Mouse (Mus musculus): Measurements from ENCODE around the gene Tmem150b. TPM values are rescaled to one million over a fixed set of nuclear protein-coding genes. Genes with fewer than 3 reads are reported as not detected.
A peak's percentile ranks its signal among the peaks of the same experiment; 100 is the strongest.

The Tmem150b gene
- polyA plus RNA-seq, 1 experiment from 2014 or later = 0.13 TPM

DNA sequence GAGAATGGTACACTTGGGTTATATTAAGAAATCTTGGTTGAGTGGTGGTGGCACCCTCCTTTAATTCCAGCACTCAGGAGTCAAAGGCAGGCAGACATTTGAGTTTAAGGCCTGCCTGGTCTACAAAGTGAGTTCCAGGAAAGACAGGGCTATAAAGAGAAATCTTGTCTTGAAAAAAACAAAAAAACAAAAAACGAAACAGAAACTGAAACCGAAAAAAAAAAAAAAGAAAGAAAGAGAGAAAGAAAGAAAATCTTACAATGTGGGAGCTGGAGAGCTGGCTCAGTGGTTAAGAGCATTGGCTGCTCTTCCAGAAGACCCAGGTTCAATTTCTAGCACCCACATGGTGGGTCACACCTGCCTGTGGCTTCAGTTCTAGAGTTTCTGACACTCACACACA, 61.3 kb downstream of the Tmem150b start:
- H3K36me3 ChIP-seq (ENCODE audit: control insufficient read depth, insufficient read depth, low read length) = no peaks in the 10 kb centered on the region; the same call in 1 of the 2 replicates
- H3K27me3 ChIP-seq (ENCODE audit: control insufficient read depth, insufficient read depth, low read length) = no peaks in the 10 kb centered on the region
- WGBS = 83% methylated on average over 2 of the region's 2 CpGs
- ATAC-seq (replicated peaks; ENCODE audit: low FRiP score) (no peak), DNase-seq (ENCODE audit: low spot score) (no peak)
- no peak overlapping the region for H3K4me3 ChIP-seq (ENCODE audit: low read depth, low read length)
- no peaks in the 10 kb centered on the region for H3K9me3 ChIP-seq (ENCODE audit: control insufficient read depth, low read length)
- H3K4me2 ChIP-seq (ENCODE audit: low read depth, low read length, severe bottlenecking) = no peak overlapping the region
- H3K27ac ChIP-seq (ENCODE audit: low read depth, low read length) = no peak overlapping the region
- no peaks in the 10 kb centered on the region; the same call in 1 of the 2 replicates for H3K4me1 ChIP-seq (replicated peaks; ENCODE audit: control insufficient read depth, insufficient read depth, low read length)
- no peak overlapping the region for H3K9ac ChIP-seq (ENCODE audit: low read length)

DNA sequence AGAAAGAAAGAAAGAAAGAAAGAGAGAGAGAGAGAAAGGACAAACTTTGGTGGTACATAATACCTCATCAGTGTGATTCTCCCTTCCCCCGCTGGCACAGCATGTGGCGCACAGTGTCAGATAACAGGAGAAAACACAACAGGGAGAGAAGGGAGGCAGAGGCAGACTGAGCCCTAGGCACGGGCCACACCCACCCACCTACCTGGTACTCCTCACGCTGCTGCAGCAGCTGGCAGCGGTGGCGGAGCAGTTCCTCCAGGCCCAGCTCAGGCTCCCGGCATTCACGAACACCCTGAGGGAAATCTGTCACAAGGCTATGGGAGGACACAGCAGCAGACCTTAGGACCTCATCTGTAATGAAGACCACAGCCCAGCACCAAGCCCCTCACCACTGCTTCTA, 61.9 kb downstream of the Tmem150b start:
- Histone ChIP-seq H3K4me2 (ENCODE audit: low read depth, low read length, severe bottlenecking) (no peak overlapping the region), H3K27ac (ENCODE audit: low read depth, low read length) (no peak overlapping the region), H3K27me3 (ENCODE audit: control insufficient read depth, insufficient read depth, low read length) (no peaks in the 10 kb centered on the region), H3K4me3 (ENCODE audit: low read depth, low read length) (no peak overlapping the region), H3K9ac (ENCODE audit: low read length) (no peak overlapping the region), H3K4me1 (replicated peaks; ENCODE audit: control insufficient read depth, insufficient read depth, low read length) (no peaks in the 10 kb centered on the region; the same call in 1 of the 2 replicates), H3K36me3 (ENCODE audit: control insufficient read depth, insufficient read depth, low read length) (no peaks in the 10 kb centered on the region; the same call in 1 of the 2 replicates), H3K9me3 (ENCODE audit: control insufficient read depth, low read length) (no peaks in the 10 kb centered on the region)
- ATAC-seq (replicated peaks; ENCODE audit: low FRiP score) (no peak), DNase-seq (ENCODE audit: low spot score) (no peak)
- 76% methylated on average over 8 of the region's 8 CpGs for WGBS

DNA sequence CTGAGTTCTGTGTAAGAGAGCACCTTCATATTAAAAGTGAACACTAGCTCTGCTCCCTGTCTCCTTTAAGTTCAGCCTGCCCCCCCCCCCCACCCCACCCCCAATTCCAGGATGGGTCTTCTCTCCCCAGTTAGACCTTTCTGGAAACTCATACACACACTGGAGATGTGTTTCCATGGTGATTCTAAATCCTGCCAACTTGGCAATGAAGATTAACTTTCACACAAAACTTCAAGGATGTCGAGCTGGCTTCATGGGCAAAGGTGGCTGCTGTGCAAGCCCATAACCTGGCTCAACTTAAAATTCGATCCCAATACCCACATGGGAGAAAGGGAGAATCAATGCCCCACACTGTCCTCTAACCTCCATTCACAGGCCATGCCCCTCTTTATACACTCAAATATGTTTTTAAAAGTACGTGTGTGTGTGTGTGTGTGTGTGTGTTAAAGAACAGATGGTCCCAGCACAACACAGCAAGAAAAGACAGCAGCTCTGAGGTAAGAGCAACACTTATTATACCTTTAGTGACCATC, 65.1 kb downstream of the Tmem150b start:
- Histone ChIP-seq H3K9ac (ENCODE audit: low read length) (peak overlapping the region; percentile 93; the same call in 1 of the 2 replicates), H3K4me1 (replicated peaks; ENCODE audit: control insufficient read depth, insufficient read depth, low read length) (peaks cover 9% of the 10 kb centered on the region; the same call in 1 of the 2 replicates), H3K36me3 (ENCODE audit: control insufficient read depth, insufficient read depth, low read length) (no peaks in the 10 kb centered on the region), H3K4me2 (ENCODE audit: low read depth, low read length, severe bottlenecking) (peak overlapping the region; percentile 69), H3K9me3 (ENCODE audit: control insufficient read depth, low read length) (no peaks in the 10 kb centered on the region), H3K4me3 (ENCODE audit: low read depth, low read length) (peak overlapping the region; percentile 89), H3K27me3 (ENCODE audit: control insufficient read depth, insufficient read depth, low read length) (no peaks in the 10 kb centered on the region), H3K27ac (ENCODE audit: low read depth, low read length) (peak overlapping the region; percentile 92; the same call in 1 of the 2 replicates)
- DNase-seq (ENCODE audit: low spot score) (no peak), ATAC-seq (replicated peaks; ENCODE audit: low FRiP score) (no peak)
- 65% methylated on average over 3 of the region's 3 CpGs for WGBS

DNA sequence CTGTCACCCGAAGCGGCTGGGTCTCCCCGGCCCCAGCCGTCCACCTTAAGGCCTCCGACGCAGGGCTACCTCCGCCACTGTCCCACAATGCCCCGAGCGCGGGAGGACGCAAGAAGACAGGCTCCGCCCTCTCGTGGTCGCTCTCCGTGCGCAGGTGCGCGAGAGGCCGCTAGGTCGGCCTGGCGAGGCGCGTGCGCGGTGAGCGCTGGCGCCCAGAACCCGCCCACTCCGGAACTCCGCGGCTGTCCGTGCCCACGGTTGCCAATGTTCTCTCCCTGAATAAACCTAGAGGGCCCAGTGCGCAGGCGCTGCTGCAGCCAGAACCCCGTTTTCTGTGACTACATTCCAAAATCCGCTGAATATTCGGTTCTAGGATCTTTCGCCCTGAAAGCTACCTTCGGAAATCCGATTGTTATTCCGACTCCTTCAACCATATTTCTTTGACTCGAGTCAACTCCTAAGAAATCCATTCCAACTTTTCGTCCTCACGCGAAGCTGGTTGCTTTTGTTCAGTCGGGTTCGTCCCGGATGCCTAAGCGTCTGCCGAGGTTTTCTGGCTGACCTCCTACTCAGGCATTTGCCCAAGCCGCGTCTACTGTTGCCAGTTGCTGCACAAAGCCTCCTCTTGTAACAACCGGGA, 66.0 kb downstream of the Tmem150b start, which contains the start of gene Ppp6r1:
Ppp6r1 (minus strand) TSS at position 108 of the 640 bp plus-strand sequence.
- under 1% methylated on average over 54 of the region's 54 CpGs for WGBS
- peak; percentile 97 for ATAC-seq (replicated peaks; ENCODE audit: low FRiP score)
- DNase-seq (ENCODE audit: low spot score) = peak; percentile 97
- peak within 1 kb of the TSS; percentile 91 for H3K4me2 ChIP-seq (ENCODE audit: low read depth, low read length, severe bottlenecking)
- H3K27ac ChIP-seq (ENCODE audit: low read depth, low read length) = peak within 1 kb of the TSS; percentile 92
- H3K9ac ChIP-seq (ENCODE audit: low read length) = peak within 1 kb of the TSS; percentile 93
- peak within 1 kb of the TSS; percentile 89 for H3K4me3 ChIP-seq (ENCODE audit: low read depth, low read length)
- H3K9me3 ChIP-seq (ENCODE audit: control insufficient read depth, low read length) = no peaks in the 10 kb centered on the region
- no peaks in the 10 kb centered on the region for H3K27me3 ChIP-seq (ENCODE audit: control insufficient read depth, insufficient read depth, low read length)
- H3K36me3 ChIP-seq (ENCODE audit: control insufficient read depth, insufficient read depth, low read length) = no peaks in the 10 kb centered on the region
- peaks cover 9% of the 10 kb centered on the region; the same call in 1 of the 2 replicates for H3K4me1 ChIP-seq (replicated peaks; ENCODE audit: control insufficient read depth, insufficient read depth, low read length)

DNA sequence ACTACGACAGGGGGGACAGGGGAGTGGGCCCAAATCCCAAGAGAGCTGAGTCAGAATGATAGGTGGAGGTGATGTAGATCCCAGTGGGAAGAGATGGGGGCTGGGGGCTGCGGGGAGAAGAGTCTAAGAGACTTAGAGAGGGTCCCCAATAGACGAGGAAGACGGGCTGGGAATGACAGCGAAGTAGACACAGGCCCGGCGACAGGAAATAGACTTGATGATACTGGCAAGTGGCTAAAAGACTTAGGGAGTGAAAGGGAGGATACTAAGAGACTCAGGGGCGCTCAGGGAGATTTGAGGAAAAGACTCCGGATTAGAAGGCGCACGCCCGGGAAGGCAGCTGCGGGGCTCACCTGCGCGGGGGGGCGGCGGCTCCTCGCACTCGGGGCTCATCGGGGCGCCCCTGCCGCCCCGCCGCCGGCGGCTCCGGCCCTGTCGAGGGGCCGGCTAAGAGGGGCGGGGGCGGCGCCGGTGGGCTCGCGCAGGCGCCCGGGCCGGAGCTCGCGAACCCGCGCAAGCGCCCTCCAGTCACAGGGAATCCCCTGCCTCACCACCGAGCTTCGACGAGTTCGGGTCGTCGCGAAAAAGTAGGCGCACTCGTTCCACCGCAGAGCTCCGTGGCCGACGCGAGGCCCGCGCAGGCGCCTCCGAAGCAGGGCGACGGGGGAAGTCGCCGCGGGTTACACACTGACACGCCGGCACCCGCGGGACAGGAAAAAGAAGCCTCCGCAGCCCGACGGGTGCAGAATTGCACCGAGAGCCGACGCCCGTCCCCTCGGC, 66.7 kb downstream of the Tmem150b start:
- ATAC-seq (replicated peaks; ENCODE audit: low FRiP score) (peak; percentile 79), DNase-seq (ENCODE audit: low spot score) (no peak)
- peaks cover 9% of the 10 kb centered on the region; the same call in 1 of the 2 replicates for H3K4me1 ChIP-seq (replicated peaks; ENCODE audit: control insufficient read depth, insufficient read depth, low read length)
- H3K9me3 ChIP-seq (ENCODE audit: control insufficient read depth, low read length) = no peaks in the 10 kb centered on the region
- WGBS = under 1% methylated on average over 78 of the region's 78 CpGs
- no peaks in the 10 kb centered on the region for H3K27me3 ChIP-seq (ENCODE audit: control insufficient read depth, insufficient read depth, low read length)
- H3K4me2 ChIP-seq (ENCODE audit: low read depth, low read length, severe bottlenecking) = peak overlapping the region; percentile 91
- H3K4me3 ChIP-seq (ENCODE audit: low read depth, low read length) = peak overlapping the region; percentile 89
- H3K36me3 ChIP-seq (ENCODE audit: control insufficient read depth, insufficient read depth, low read length) = no peaks in the 10 kb centered on the region
- H3K27ac ChIP-seq (ENCODE audit: low read depth, low read length) = peak overlapping the region; percentile 75
- H3K9ac ChIP-seq (ENCODE audit: low read length) = peak overlapping the region; percentile 93

DNA sequence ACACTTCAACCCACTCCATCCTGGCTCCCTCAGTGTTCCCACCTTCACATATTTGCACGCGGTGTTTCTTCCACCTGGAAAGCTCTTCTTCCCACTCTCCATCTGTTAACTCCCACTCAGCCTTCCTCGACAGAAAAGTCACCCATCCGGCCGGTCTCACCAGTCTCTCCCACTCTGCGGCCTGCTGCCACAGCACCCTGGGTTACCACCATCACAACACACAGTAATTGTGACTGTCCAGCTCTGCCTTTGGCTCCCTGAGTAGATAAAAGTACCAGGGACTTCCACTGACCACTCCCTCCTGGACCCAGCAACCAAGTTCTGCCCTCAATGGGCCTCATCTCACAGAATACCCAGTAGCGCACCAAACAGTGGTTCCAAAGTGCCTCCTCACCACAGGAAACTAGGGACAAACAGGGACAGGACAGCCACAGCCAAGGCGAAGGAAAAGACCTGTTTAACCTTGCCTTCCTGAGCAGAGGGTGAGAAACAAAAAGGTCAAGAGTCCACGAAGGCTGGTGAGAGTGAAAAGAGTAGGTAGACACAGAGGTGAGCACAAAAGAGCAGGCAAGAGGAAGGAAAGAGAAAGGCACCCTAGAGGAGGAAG, 67.4 kb downstream of the Tmem150b start:
- peaks cover 9% of the 10 kb centered on the region; the same call in 1 of the 2 replicates for H3K4me1 ChIP-seq (replicated peaks; ENCODE audit: control insufficient read depth, insufficient read depth, low read length)
- peak overlapping the region; percentile 93 for H3K9ac ChIP-seq (ENCODE audit: low read length)
- H3K27ac ChIP-seq (ENCODE audit: low read depth, low read length) = 0 out of 2 replicates have a peak overlapping the region, but pooled peaks have one; percentile 2
- H3K4me2 ChIP-seq (ENCODE audit: low read depth, low read length, severe bottlenecking) = peak overlapping the region; percentile 91
- H3K9me3 ChIP-seq (ENCODE audit: control insufficient read depth, low read length) = no peaks in the 10 kb centered on the region
- 59% methylated on average over 9 of the region's 9 CpGs for WGBS
- no peaks in the 10 kb centered on the region; the same call in 1 of the 2 replicates for H3K36me3 ChIP-seq (ENCODE audit: control insufficient read depth, insufficient read depth, low read length)
- ATAC-seq (replicated peaks; ENCODE audit: low FRiP score) (no peak), DNase-seq (ENCODE audit: low spot score) (no peak)
- H3K4me3 ChIP-seq (ENCODE audit: low read depth, low read length) = peak overlapping the region; percentile 89
- no peaks in the 10 kb centered on the region for H3K27me3 ChIP-seq (ENCODE audit: control insufficient read depth, insufficient read depth, low read length)

Other genes with a start within 250 kb of the Tmem150b start
- 46.8 and 48.6 TPM in 2 replicates for gene Ppp1r12c, start 223.6 kb downstream of the Tmem150b start, polyA plus RNA-seq (2014; fragmentation: Nextera tagmentation; extraction: Ambion mirVana)
- 4.2 and 5.6 TPM in 2 replicates for gene Tnnt1, start 208.9 kb downstream of the Tmem150b start, polyA plus RNA-seq (2014; fragmentation: Nextera tagmentation; extraction: Ambion mirVana)
- gene Tnni3, start 201.0 kb downstream of the Tmem150b start, polyA plus RNA-seq (2014; fragmentation: Nextera tagmentation; extraction: Ambion mirVana) = 1.8 and 2.4 TPM in 2 replicates
- gene Dnaaf3, start 192.8 kb downstream of the Tmem150b start, polyA plus RNA-seq (2014; fragmentation: Nextera tagmentation; extraction: Ambion mirVana) = 1.4 and 2.0 TPM in 2 replicates
- gene Syt5, start 177.7 kb downstream of the Tmem150b start, polyA plus RNA-seq (2014; fragmentation: Nextera tagmentation; extraction: Ambion mirVana) = 13.5 and 15.3 TPM in 2 replicates
- gene Ptprh, start 121.2 kb downstream of the Tmem150b start, polyA plus RNA-seq (2014; fragmentation: Nextera tagmentation; extraction: Ambion mirVana) = not detected in 2 replicates
- gene Tmem86b, start 93.8 kb downstream of the Tmem150b start, polyA plus RNA-seq (2014; fragmentation: Nextera tagmentation; extraction: Ambion mirVana) = 2.3 and 3.4 TPM in 2 replicates
- gene Ppp6r1, start 66.2 kb downstream of the Tmem150b start, polyA plus RNA-seq (2014; fragmentation: Nextera tagmentation; extraction: Ambion mirVana) = 6.6 and 7.1 TPM in 2 replicates
- gene Hspbp1, start 40.2 kb downstream of the Tmem150b start, polyA plus RNA-seq (2014; fragmentation: Nextera tagmentation; extraction: Ambion mirVana) = 115 TPM in 2 replicates
- 2.8 and 3.1 TPM in 2 replicates for gene Brsk1, start 34.6 kb downstream of the Tmem150b start, polyA plus RNA-seq (2014; fragmentation: Nextera tagmentation; extraction: Ambion mirVana)
- 88.1 and 89.4 TPM in 2 replicates for gene Kmt5c, start 14.9 kb upstream of the Tmem150b start, polyA plus RNA-seq (2014; fragmentation: Nextera tagmentation; extraction: Ambion mirVana)
- gene Cox6b2, start 27.8 kb upstream of the Tmem150b start, polyA plus RNA-seq (2014; fragmentation: Nextera tagmentation; extraction: Ambion mirVana) = 29.9 and 33.7 TPM in 2 replicates
- gene Fam71e2, start 46.1 kb upstream of the Tmem150b start, polyA plus RNA-seq (2014; fragmentation: Nextera tagmentation; extraction: Ambion mirVana) = not detected in 2 replicates
- 0.19 TPM in 1 of 2 replicates, not detected in the other for gene Il11, start 57.6 kb upstream of the Tmem150b start, polyA plus RNA-seq (2014; fragmentation: Nextera tagmentation; extraction: Ambion mirVana)
- gene Tmem190, start 57.7 kb upstream of the Tmem150b start, polyA plus RNA-seq (2014; fragmentation: Nextera tagmentation; extraction: Ambion mirVana) = not detected in 2 replicates
- 1.6 and 2.6 TPM in 2 replicates for gene Tmem238, start 64.4 kb upstream of the Tmem150b start, polyA plus RNA-seq (2014; fragmentation: Nextera tagmentation; extraction: Ambion mirVana)
- 203 and 220 TPM in 2 replicates for gene Rpl28, start 67.6 kb upstream of the Tmem150b start, polyA plus RNA-seq (2014; fragmentation: Nextera tagmentation; extraction: Ambion mirVana)
- gene Ube2s, start 87.3 kb upstream of the Tmem150b start, polyA plus RNA-seq (2014; fragmentation: Nextera tagmentation; extraction: Ambion mirVana) = 476 and 526 TPM in 2 replicates
- 2.2 and 3.0 TPM in 2 replicates for gene Shisa7, start 119.4 kb upstream of the Tmem150b start, polyA plus RNA-seq (2014; fragmentation: Nextera tagmentation; extraction: Ambion mirVana)
- 2.0 and 3.2 TPM in 2 replicates for gene Isoc2b, start 145.0 kb upstream of the Tmem150b start, polyA plus RNA-seq (2014; fragmentation: Nextera tagmentation; extraction: Ambion mirVana)
- 0.69 and 0.75 TPM in 2 replicates for gene Isoc2a, start 151.9 kb upstream of the Tmem150b start, polyA plus RNA-seq (2014; fragmentation: Nextera tagmentation; extraction: Ambion mirVana)
- 0.56 and 0.59 TPM in 2 replicates for gene Gm36210, start 181.3 kb upstream of the Tmem150b start, polyA plus RNA-seq (2014; fragmentation: Nextera tagmentation; extraction: Ambion mirVana)
- 4.8 and 5.0 TPM in 2 replicates for gene Zfp628, start 190.0 kb upstream of the Tmem150b start, polyA plus RNA-seq (2014; fragmentation: Nextera tagmentation; extraction: Ambion mirVana)
- 10.8 and 12.6 TPM in 2 replicates for gene Nat14, start 196.8 kb upstream of the Tmem150b start, polyA plus RNA-seq (2014; fragmentation: Nextera tagmentation; extraction: Ambion mirVana)
- 0.79 and 0.91 TPM in 2 replicates for gene Ssc5d, start 200.5 kb upstream of the Tmem150b start, polyA plus RNA-seq (2014; fragmentation: Nextera tagmentation; extraction: Ambion mirVana)
- 0.33 TPM in 1 of 2 replicates, not detected in the other for gene Sbk2, start 239.2 kb upstream of the Tmem150b start, polyA plus RNA-seq (2014; fragmentation: Nextera tagmentation; extraction: Ambion mirVana)
- gene Sbk3, start 245.9 kb upstream of the Tmem150b start, polyA plus RNA-seq (2014; fragmentation: Nextera tagmentation; extraction: Ambion mirVana) = 0.12 TPM in 1 of 2 replicates, not detected in the other

Measured in forebrain, embryonic 11.5 days (tissue).